Mouse (Mus musculus): ENCODE data around the gene Ckm.

DNA sequence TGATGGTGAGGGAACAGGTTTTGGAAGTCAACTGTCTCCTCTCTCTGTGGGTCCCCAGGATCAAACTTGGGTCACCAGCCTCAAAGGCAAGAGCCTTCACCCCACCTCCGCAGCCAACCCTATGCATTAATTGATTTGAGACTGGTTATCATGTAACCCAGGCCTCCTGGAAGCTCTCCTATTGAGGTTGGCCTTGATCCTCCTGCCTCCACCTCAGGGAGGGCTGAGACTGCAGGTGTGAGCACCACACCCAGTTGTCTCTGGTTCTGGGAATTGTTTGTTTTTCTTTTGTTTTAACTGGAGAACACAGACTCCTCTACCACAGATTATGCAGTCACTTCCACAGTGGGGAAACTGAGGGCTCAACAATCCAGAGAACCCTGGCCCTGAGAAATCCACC lies 55.9 kb downstream of the Ckm start:
- TF ChIP-seq USF1 (IDR thresholded peaks at IDR 0.05; ENCODE audit: low read depth, low read length) (no peak), ZKSCAN1 (IDR thresholded peaks at IDR 0.05; ENCODE audit: low read depth, low read length) (no peak), EP300 (IDR thresholded peaks at IDR 0.05; ENCODE audit: low read depth in 1 of 2, low read length in 2 of 2) (no peak), MEF2A (IDR thresholded peaks at IDR 0.05; ENCODE audit: extremely low read depth, insufficient replicate concordance, low read depth, low read length, poor library complexity, severe bottlenecking) (no peak), TAL1 (IDR thresholded peaks at IDR 0.05; ENCODE audit: low read length) (no peak), POLR2A (IDR thresholded peaks at IDR 0.05; ENCODE audit: control insufficient read depth in 1 of 2, insufficient read depth in 1 of 2, low read depth in 1 of 2, low read length in 2 of 2, poor library complexity in 1 of 2) (no peak), GATA1 (IDR thresholded peaks at IDR 0.05; ENCODE audit: low read depth, low read length) (no peak), CTCF (IDR thresholded peaks at IDR 0.05 in 2 of 3, conservative IDR thresholded peaks at IDR 0.05 in 1 of 3; ENCODE audit: control insufficient read depth in 1 of 3, insufficient read depth in 1 of 3, low read depth in 2 of 3, low read length in 3 of 3, poor library complexity in 1 of 3, severe bottlenecking in 1 of 3) (no peak), TBP (IDR thresholded peaks at IDR 0.05; ENCODE audit: low read depth, low read length) (no peak), BHLHE40 (IDR thresholded peaks at IDR 0.05; ENCODE audit: borderline replicate concordance, low read depth, low read length) (no peak), MYC (IDR thresholded peaks at IDR 0.05; ENCODE audit: low read depth, low read length) (no peak), POLR2AphosphoS2 (IDR thresholded peaks at IDR 0.05; ENCODE audit: low read length) (no peak)
